Mouse (Mus musculus) erythroblast, embryonic 14.5 days (primary cell): Measurements from ENCODE around the gene Saal1. TPM values are rescaled to one million over a fixed set of nuclear protein-coding genes. Genes with fewer than 3 reads are reported as not detected.
"Not testable (repeated sequence)": the region's sequence is repeated elsewhere in the genome, so short reads cannot be mapped to it uniquely, and the experiment has no call there.

Source experiments
- H3K27me3 ChIP-seq: 2 replicates; pipeline ENCODE4 v1.6.1; 2012; ENCODE audit warnings: inconsistent platforms; ENCODE audit not compliant: control insufficient read depth
- H3K36me3 ChIP-seq: 2 replicates; pipeline ENCODE4 v1.6.1; 2012; ENCODE audit warnings: mild to moderate bottlenecking, inconsistent platforms; ENCODE audit not compliant: control insufficient read depth
- H3K4me1 ChIP-seq: 2 replicates; pipeline ENCODE4 v1.6.1; 2012; ENCODE audit warnings: inconsistent platforms; ENCODE audit not compliant: control insufficient read depth
- H3K4me3 ChIP-seq: replicated peaks from 2 replicates; pipeline ENCODE3; 2012; ENCODE audit warnings: moderate library complexity, mild to moderate bottlenecking, inconsistent platforms
- H3K9me3 ChIP-seq: 2 replicates; pipeline ENCODE4 v1.6.1; 2012; ENCODE audit warnings: low read length, inconsistent platforms, mixed read lengths; ENCODE audit not compliant: control insufficient read depth
- GATA1 ChIP-seq: IDR thresholded peaks from 2 replicates; pipeline ENCODE4 v1.6.1; 2012; ENCODE audit warnings: low read length, inconsistent platforms, mixed read lengths
- TAL1 ChIP-seq: IDR thresholded peaks from 3 replicates; pipeline ENCODE4 v1.6.1; 2012; ENCODE audit warnings: low read length, inconsistent platforms, mixed read lengths
- polyA plus RNA-seq: library from polyadenylated mRNA; stranded (reverse); fragments of >175 nt; gene quantifications from 2 replicates; pipeline ENCODE4 v1.2.3, GENCODE M21; 2012

Saal1 gene
- polyA plus RNA-seq, 1 experiment: 0.44 TPM

DNA sequence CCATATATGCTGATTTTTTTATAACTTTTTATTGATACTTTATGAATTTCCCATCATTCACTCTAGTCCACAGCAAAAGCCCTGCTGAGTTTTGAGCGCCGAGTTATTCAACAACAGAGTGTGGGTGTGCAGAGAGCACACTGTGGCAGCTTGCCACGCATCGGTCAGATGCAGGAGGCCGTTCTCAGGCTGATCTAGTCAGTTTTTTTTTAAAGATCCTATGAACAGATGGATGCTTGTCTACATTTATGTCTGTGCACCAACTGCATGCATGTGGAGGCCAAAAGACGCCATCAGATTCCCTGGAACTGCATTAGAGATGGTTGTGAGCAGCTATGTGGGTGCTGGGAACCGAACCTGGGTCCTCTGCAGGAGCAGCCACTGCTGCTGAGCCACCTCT lies 35.4 kb downstream of the Saal1 start:
- H3K36me3 ChIP-seq: no peaks in the 10 kb centered on the region
- H3K27me3 ChIP-seq: peaks cover 4% of the 10 kb centered on the region; the same call in 1 of the 2 replicates
- no peaks in the 10 kb centered on the region for H3K4me1 ChIP-seq
- TF ChIP-seq TAL1 (no peak), GATA1 (no peak)
- H3K4me3 ChIP-seq: no peak overlapping the region
- no peaks in the 10 kb centered on the region for H3K9me3 ChIP-seq

GRCm38 (mm10) chr7:46672160-46672672 lies 38.3 kb downstream of the Saal1 start, which contains the start of gene Tph1:
Tph1 (minus strand) TSS chr7:46672537.
- Histone ChIP-seq H3K4me3 (no peak within 1 kb of the TSS), H3K27me3 (peaks cover 17% of the 10 kb centered on the region), H3K36me3 (no peaks in the 10 kb centered on the region), H3K4me1 (no peaks in the 10 kb centered on the region), H3K9me3 (no peaks in the 10 kb centered on the region)
- TF ChIP-seq GATA1: no peak
- no peak for TF ChIP-seq TAL1

DNA sequence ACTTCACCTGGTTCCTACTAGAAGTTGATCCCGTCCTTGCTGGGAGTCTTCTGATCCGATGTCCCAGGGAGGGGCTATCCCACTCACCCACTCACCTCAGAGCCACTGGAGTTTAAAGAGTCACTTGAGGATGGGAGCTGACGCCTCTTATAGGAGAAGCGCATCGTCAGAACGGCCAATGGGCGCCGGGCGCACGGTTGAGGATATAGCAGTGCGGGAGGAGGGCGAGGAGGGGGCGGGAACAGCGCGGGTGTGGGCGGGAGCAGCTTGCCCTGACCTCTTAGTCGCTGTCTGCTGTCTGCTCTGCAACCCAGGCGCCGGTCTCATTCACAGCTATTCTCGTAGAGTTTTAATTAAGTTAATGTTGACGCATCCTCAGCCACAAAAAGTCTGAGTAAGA lies 43.2 kb downstream of the Saal1 start:
- H3K4me1 ChIP-seq: no peaks in the 10 kb centered on the region
- no peaks in the 10 kb centered on the region for H3K9me3 ChIP-seq
- H3K36me3 ChIP-seq: no peaks in the 10 kb centered on the region
- no peak overlapping the region for H3K4me3 ChIP-seq
- H3K27me3 ChIP-seq: peaks cover 35% of the 10 kb centered on the region
- TF ChIP-seq TAL1 (no peak), GATA1 (no peak)

GRCm38 (mm10) chr7:46665236-46665635 lies 45.2 kb downstream of the Saal1 start:
- no peaks in the 10 kb centered on the region for H3K9me3 ChIP-seq
- no peaks in the 10 kb centered on the region for H3K36me3 ChIP-seq
- no peak overlapping the region for H3K4me3 ChIP-seq
- H3K27me3 ChIP-seq: peaks cover 39% of the 10 kb centered on the region
- no peaks in the 10 kb centered on the region for H3K4me1 ChIP-seq
- no peak for TF ChIP-seq GATA1
- TF ChIP-seq TAL1: no peak

GRCm38 (mm10) chr7:46661591-46662090 lies 48.8 kb downstream of the Saal1 start:
- Histone ChIP-seq H3K27me3 (peaks cover 24% of the 10 kb centered on the region), H3K9me3 (no peaks in the 10 kb centered on the region), H3K4me1 (no peaks in the 10 kb centered on the region), H3K36me3 (no peaks in the 10 kb centered on the region), H3K4me3 (no peak overlapping the region)
- TF ChIP-seq TAL1 (no peak), GATA1 (no peak)

DNA sequence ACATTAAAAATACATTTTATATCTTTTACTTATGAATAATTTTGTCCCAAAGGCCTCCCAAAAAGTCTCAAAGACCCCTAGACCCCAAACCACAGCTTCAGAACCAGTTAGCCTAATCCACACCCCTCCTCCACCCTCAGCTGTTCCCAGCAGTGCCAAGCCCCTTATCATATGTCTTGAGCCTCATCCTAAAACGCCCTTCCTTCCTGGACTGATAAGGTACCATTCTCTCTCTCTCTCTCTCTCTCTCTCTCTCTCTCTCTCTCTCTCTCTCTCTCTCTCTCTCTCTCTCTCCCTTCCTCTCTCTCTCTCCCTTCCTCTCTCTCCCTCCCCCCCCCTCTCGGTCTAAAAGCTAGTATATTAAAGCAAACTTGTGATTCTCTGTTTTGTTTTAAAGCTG lies 58.2 kb downstream of the Saal1 start:
- Histone ChIP-seq H3K4me1 (peaks cover 2% of the 10 kb centered on the region), H3K9me3 (no peaks in the 10 kb centered on the region), H3K27me3 (no peaks in the 10 kb centered on the region), H3K36me3 (no peaks in the 10 kb centered on the region), H3K4me3 (no peak overlapping the region)
- TF ChIP-seq GATA1 (no peak), TAL1 (no peak)

DNA sequence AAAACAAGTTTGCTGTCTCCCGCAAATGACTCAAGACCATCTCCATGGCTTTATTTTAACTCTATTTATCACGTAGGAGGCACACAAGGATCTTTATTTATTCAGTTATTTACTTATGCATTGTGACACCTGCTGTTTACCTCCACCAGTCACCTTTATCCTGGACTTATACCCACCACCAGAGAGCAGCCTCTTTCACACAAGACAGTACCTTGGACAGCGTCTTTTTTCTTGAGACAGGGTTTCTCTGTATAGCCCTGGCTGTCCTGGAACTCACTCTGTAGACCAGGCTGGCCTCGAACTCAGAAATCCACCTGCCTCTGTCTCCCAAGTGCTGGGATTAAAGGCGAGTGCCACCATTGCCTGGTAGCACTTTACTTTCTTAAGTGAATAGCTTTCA lies 60.2 kb downstream of the Saal1 start:
- not testable (repeated sequence) for H3K4me1 ChIP-seq, H3K9me3 ChIP-seq, H3K36me3 ChIP-seq, H3K4me3 ChIP-seq, H3K27me3 ChIP-seq

GRCm38 (mm10) chr7:46648431-46649140 lies 61.9 kb downstream of the Saal1 start:
- no peaks in the 10 kb centered on the region for H3K9me3 ChIP-seq
- H3K27me3 ChIP-seq: no peaks in the 10 kb centered on the region
- TF ChIP-seq TAL1: no peak
- no peak for TF ChIP-seq GATA1
- H3K4me3 ChIP-seq: no peak overlapping the region
- H3K36me3 ChIP-seq: no peaks in the 10 kb centered on the region
- peaks cover 2% of the 10 kb centered on the region for H3K4me1 ChIP-seq

DNA sequence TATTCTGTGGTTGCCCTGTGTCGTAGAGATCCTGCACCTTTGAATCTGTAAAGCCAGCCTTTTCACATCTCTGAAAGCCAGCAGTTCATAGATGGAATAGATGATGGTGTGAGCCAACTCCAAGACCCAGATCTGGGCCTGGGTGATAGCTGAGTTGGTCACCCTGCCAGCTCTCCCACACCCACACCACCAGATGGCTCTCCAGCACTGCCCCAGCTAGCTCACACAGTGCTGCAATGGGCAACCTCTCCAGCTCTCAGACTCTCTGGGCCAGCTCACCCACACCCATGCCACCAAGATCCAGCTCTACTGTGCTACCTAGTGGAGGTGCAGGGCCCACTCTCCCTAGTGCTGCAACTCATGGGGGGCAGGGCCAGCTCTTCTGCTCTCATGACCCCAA lies 67.3 kb downstream of the Saal1 start:
- Histone ChIP-seq H3K36me3 (no peaks in the 10 kb centered on the region), H3K4me1 (peaks cover 18% of the 10 kb centered on the region), H3K9me3 (no peaks in the 10 kb centered on the region), H3K4me3 (no peak overlapping the region), H3K27me3 (peaks cover 12% of the 10 kb centered on the region)
- TF ChIP-seq GATA1: no peak
- TF ChIP-seq TAL1: no peak

DNA sequence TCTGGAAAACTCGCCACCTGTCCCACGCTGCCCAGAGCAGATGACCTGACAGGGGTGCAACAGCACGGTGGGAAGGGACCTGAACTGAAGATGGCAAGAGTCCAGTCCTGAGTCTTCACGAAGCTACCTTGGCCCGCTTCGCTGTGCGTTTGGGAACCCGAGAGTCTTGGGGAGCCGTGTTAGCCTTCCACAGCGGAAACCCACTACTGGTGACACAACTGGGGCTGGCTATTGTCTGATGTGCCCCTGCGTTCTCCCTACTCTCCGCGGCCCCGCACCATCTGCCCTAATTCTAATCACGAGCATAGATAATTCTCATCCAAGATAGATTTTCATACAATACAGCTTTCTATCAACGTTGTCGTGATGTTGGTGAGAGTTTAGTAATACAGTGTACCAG lies 70.4 kb downstream of the Saal1 start:
- peaks cover 12% of the 10 kb centered on the region for H3K27me3 ChIP-seq
- no peaks in the 10 kb centered on the region for H3K9me3 ChIP-seq
- no peaks in the 10 kb centered on the region for H3K36me3 ChIP-seq
- peaks cover 18% of the 10 kb centered on the region for H3K4me1 ChIP-seq
- TF ChIP-seq TAL1 (no peak), GATA1 (no peak)
- H3K4me3 ChIP-seq: peak overlapping the region; percentile 70
